Comparison of ENCODE assay signal across 22 mouse cellular contexts in the genomic region with DNA sequence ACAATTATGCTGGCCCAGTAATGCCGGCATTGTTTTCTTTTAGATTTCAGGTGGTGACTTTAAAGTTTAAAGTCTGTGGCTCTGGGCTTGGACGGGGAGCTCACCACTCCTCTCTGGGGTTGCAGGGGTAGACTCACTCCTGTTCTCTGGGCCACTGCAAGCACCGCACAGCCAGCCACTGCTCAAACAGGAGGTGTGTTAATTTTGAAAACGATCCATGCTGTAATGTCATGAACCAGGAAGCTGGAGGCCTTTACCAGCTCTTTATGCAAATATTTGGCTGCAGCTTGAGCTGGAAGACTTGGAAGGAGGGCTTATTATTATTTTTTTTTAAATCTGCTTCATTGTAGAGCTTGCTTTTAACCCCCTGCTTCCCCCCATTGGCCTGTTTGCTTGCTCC. TPM values are rescaled to one million over a fixed set of nuclear protein-coding genes. Genes with fewer than 3 reads are reported as not detected.
A peak's percentile ranks its signal among the peaks of the same experiment; 100 is the strongest.
DNase-seq lines count a peak whose midpoint lies in the region; ATAC-seq and TF ChIP-seq lines count a peak whose summit lies in the region.
"Had no signal": no experiment of that assay in that cellular context is flagged by ENCODE, and none has a peak within 500 bp of the region (broad histone marks: within the 10 kb centered on the region; RNA-seq: fewer than 3 reads in every experiment).

No protein-coding gene starts in this region.

- peak overlapping the region; percentile 45; the same call in 1 of the 2 replicates for H3K27ac ChIP-seq in kidney, embryonic 16.5 days (ENCODE audit: low read length)
- no peak overlapping the region for H3K27ac ChIP-seq in thymus, adult 2 months (ENCODE audit: control insufficient read depth, insufficient read depth, low read length)
- H3K27ac ChIP-seq in forebrain, embryonic 12.5 days = no peak overlapping the region
- H3K27ac ChIP-seq: liver, embryonic 13.5 days; neural tube, embryonic 15.5 days had no signal

- H3K27me3 ChIP-seq in kidney, embryonic 16.5 days (ENCODE audit: insufficient read depth, low read length) = no peaks in the 10 kb centered on the region
- peaks cover 3% of the 10 kb centered on the region; the same call in 1 of the 2 replicates for H3K27me3 ChIP-seq in thymus, adult 2 months (ENCODE audit: control insufficient read depth, insufficient read depth, low read length)
- peaks cover 20% of the 10 kb centered on the region for H3K27me3 ChIP-seq in forebrain, embryonic 12.5 days

- no peak overlapping the region for H3K9ac ChIP-seq in kidney, embryonic 16.5 days (replicated peaks; ENCODE audit: low read length)
- no peak overlapping the region for H3K9ac ChIP-seq in forebrain, embryonic 12.5 days
- H3K9ac ChIP-seq: liver, embryonic 13.5 days; neural tube, embryonic 15.5 days had no signal

- TF ChIP-seq CTCF in lung, adult 2 months (IDR thresholded peaks at IDR 0.05; ENCODE audit: insufficient read depth, low read length) = no peak
- TF ChIP-seq CTCF in thymus, adult 2 months (IDR thresholded peaks at IDR 0.05; ENCODE audit: borderline replicate concordance, control insufficient read depth, extremely low read depth, insufficient read depth, low read length, poor library complexity) = no peak

- peak; percentile 43; the same call in 1 of the 2 replicates for TF ChIP-seq POLR2A in lung, adult 2 months (IDR thresholded peaks at IDR 0.05; ENCODE audit: borderline replicate concordance, extremely low read depth, low read depth, low read length)
- TF ChIP-seq POLR2A in thymus, adult 2 months (IDR thresholded peaks at IDR 0.05; ENCODE audit: control insufficient read depth, extremely low read depth, insufficient read depth, low read length, poor library complexity) = no peak

- no peaks in the 10 kb centered on the region for H3K9me3 ChIP-seq in kidney, embryonic 16.5 days (ENCODE audit: low read length)
- no peaks in the 10 kb centered on the region for H3K9me3 ChIP-seq in forebrain, embryonic 12.5 days
- H3K9me3 ChIP-seq: liver, embryonic 13.5 days; neural tube, embryonic 15.5 days had no signal

- no peak for ATAC-seq in kidney, embryonic 16.5 days (ENCODE audit: low FRiP score, low TSS enrichment)
- no peak for ATAC-seq in megakaryocyte, adult 5-6 weeks (ENCODE audit: poor library complexity, severe bottlenecking)
- ATAC-seq in forebrain, embryonic 12.5 days (ENCODE audit: low FRiP score) = no peak

- no peaks in the 10 kb centered on the region for H3K36me3 ChIP-seq in kidney, embryonic 16.5 days (ENCODE audit: insufficient read depth, low read length)
- no peaks in the 10 kb centered on the region for H3K36me3 ChIP-seq in thymus, adult 2 months (ENCODE audit: control insufficient read depth, insufficient read depth, low read length)
- H3K36me3 ChIP-seq in forebrain, embryonic 12.5 days (replicated peaks) = no peaks in the 10 kb centered on the region
- H3K36me3 ChIP-seq: liver, embryonic 13.5 days; neural tube, embryonic 15.5 days had no signal

- WGBS in kidney, embryonic 16.5 days = 18% methylated on average over 4 of the region's 4 CpGs
- 23% methylated on average over 4 of the region's 4 CpGs for WGBS in lung, adult 2 months
- WGBS in thymus, adult 2 months = 55% methylated on average over 4 of the region's 4 CpGs
- 24% methylated on average over 4 of the region's 4 CpGs for whole genome bisulfite sequencing in forebrain, embryonic 12.5 days

- no peak for DNase-seq in kidney, adult 11 months
- peak; percentile 15 to 22 for DNase-seq in adrenal gland, postnatal 36 days
- DNase-seq in lung, adult 2 months = no peak
- DNase-seq in lung, postnatal 4 days = peak; percentile 34 to 56
- no peak for DNase-seq in thymus, adult 2 months
- DNase-seq: cerebellum, adult 11 months; cerebellum, postnatal 36 days; gastrocnemius, postnatal 36 days; heart, postnatal 36 days; kidney, postnatal 25 days; liver, embryonic 13.5 days; thymus, postnatal 25 days had no signal

- H3K4me2 ChIP-seq in kidney, embryonic 16.5 days (replicated peaks; ENCODE audit: low read depth, low read length) = no peak overlapping the region
- H3K4me2 ChIP-seq in forebrain, embryonic 12.5 days = no peak overlapping the region
- H3K4me2 ChIP-seq: heart, embryonic 11.5 days; liver, embryonic 13.5 days; neural tube, embryonic 15.5 days had no signal

- H3K4me1 ChIP-seq in kidney, embryonic 16.5 days (ENCODE audit: insufficient read depth, low read length) = peaks cover 10% of the 10 kb centered on the region
- peaks cover 5% of the 10 kb centered on the region for H3K4me1 ChIP-seq in lung, adult 2 months (ENCODE audit: control insufficient read depth, insufficient read depth, low read length)
- H3K4me1 ChIP-seq in thymus, adult 2 months (replicated peaks; ENCODE audit: control insufficient read depth, insufficient read depth, low read length) = peaks cover 12% of the 10 kb centered on the region
- peaks cover 15% of the 10 kb centered on the region for H3K4me1 ChIP-seq in forebrain, embryonic 12.5 days

- H3K4me3 ChIP-seq in kidney, embryonic 16.5 days (ENCODE audit: low read length) = no peak overlapping the region
- no peak overlapping the region for H3K4me3 ChIP-seq in lung, adult 2 months (replicated peaks; ENCODE audit: extremely low read depth, low read depth, low read length)
- H3K4me3 ChIP-seq in thymus, adult 2 months (ENCODE audit: control insufficient read depth, insufficient read depth, low read length) = no peak overlapping the region
- no peak overlapping the region for H3K4me3 ChIP-seq in forebrain, embryonic 12.5 days (replicated peaks)
- H3K4me3 ChIP-seq: liver, embryonic 13.5 days; neural tube, embryonic 15.5 days had no signal

RNA-seq across cellular contexts. Expression of gene Colca2, which starts 3.7 kb away (rescaled TPM):
- polyA plus RNA-seq in kidney, embryonic 16.5 days (2015; fragmentation: Nextera tagmentation; extraction: Ambion mirVana) = 4.4 and 4.6 TPM in 2 replicates
- total RNA-seq in adrenal gland, postnatal 36 days (2021) = 1 to 10 TPM; 3.1 to 3.3 TPM
- 9.5 and 13.3 TPM in 2 replicates for polyA plus RNA-seq in lung, adult 2 months (2012; rRNA removed)
- 2.2 and 2.7 TPM in 2 replicates for polyA plus RNA-seq in thymus, adult 2 months (2012; rRNA removed)
- not detected in 2 replicates for total RNA-seq in megakaryocyte, adult 5-6 weeks (2015)
- not detected in 2 replicates for total RNA-seq in megakaryocyte, adult 5-6 weeks (2017)
- 1.0 and 1.6 TPM in 2 replicates for polyA plus RNA-seq in forebrain, embryonic 12.5 days (2016; fragmentation: Nextera tagmentation; extraction: Ambion mirVana)
- total RNA-seq: MEL had no signal

RNA-seq across cellular contexts. Expression of gene 1810046K07Rik, which starts 54.0 kb away (rescaled TPM):
- not detected in 2 replicates for polyA plus RNA-seq in kidney, embryonic 16.5 days (2015; fragmentation: Nextera tagmentation; extraction: Ambion mirVana)
- not detected for total RNA-seq in adrenal gland, postnatal 36 days (2021)
- 0.82 and 2.6 TPM in 2 replicates for polyA plus RNA-seq in lung, adult 2 months (2012; rRNA removed)
- polyA plus RNA-seq in thymus, adult 2 months (2012; rRNA removed) = 3.7 and 5.1 TPM in 2 replicates
- not detected in 2 replicates for total RNA-seq in megakaryocyte, adult 5-6 weeks (2015)
- not detected in 2 replicates for total RNA-seq in megakaryocyte, adult 5-6 weeks (2017)
- polyA plus RNA-seq in forebrain, embryonic 12.5 days (2016; fragmentation: Nextera tagmentation; extraction: Ambion mirVana) = not detected in 2 replicates
- total RNA-seq: gastrocnemius, postnatal 36 days; heart, postnatal 36 days; layer of hippocampus, postnatal 25 days; left cerebral cortex, postnatal 25 days; MEL had no signal
- polyA plus RNA-seq: embryonic facial prominence, embryonic 11.5 days; frontal cortex, adult 2 months; heart, embryonic 11.5 days; liver, embryonic 13.5 days; neural tube, embryonic 15.5 days had no signal

Comparison
In these comparisons a context has a peak if more than half of its experiments do, and no peak if none do; other contexts are left out.
1. DNase-seq: peak in adrenal gland, postnatal 36 days (2 of 2) and lung, postnatal 4 days (2 of 2); none in kidney, adult 11 months (single experiment), lung, adult 2 months (single experiment) and thymus, adult 2 months (single experiment).